Mouse (Mus musculus): ENCODE data around the gene Gchfr. TPM values are rescaled to one million over a fixed set of nuclear protein-coding genes. Genes with fewer than 3 reads are reported as not detected.
A peak's percentile ranks its signal among the peaks of the same experiment; 100 is the strongest.

The Gchfr gene
- 8.4 and 11.2 TPM in 2 replicates for polyA plus RNA-seq (2014; fragmentation: Nextera tagmentation; extraction: Ambion mirVana)

- no peaks in the 10 kb centered on the region for H3K9me3 ChIP-seq (ENCODE audit: control insufficient read depth, low read length)
- WGBS: under 1% methylated on average over 58 of the region's 60 CpGs
- no peaks in the 10 kb centered on the region for H3K36me3 ChIP-seq (ENCODE audit: control insufficient read depth, insufficient read depth, low read length)
- peak within 1 kb of the TSS; percentile 99 for H3K4me2 ChIP-seq (ENCODE audit: low read depth, low read length)
- H3K4me1 ChIP-seq (ENCODE audit: control insufficient read depth, insufficient read depth, low read length): peaks cover 7% of the 10 kb centered on the region
- DNase-seq (ENCODE audit: low spot score) (peak; percentile 89), ATAC-seq (ENCODE audit: low read depth) (peak; percentile 90)
- H3K27ac ChIP-seq (replicated peaks; ENCODE audit: low read depth, low read length): no peak within 1 kb of the TSS
- H3K27me3 ChIP-seq (replicated peaks; ENCODE audit: control insufficient read depth, insufficient read depth, low read length): peaks cover 11% of the 10 kb centered on the region
- H3K9ac ChIP-seq (ENCODE audit: low read depth, low read length): peak within 1 kb of the TSS; percentile 65
- H3K4me3 ChIP-seq (ENCODE audit: low read depth, low read length): peak within 1 kb of the TSS; percentile 56
Observed at GRCm38 (mm10) chr2:119166901-119167865, at the start of gene Gchfr. Gene Gchfr (plus strand): TSS chr2:119167773.

- Histone ChIP-seq H3K36me3 (ENCODE audit: control insufficient read depth, insufficient read depth, low read length) (peaks cover 89% of the 10 kb centered on the region), H3K4me1 (ENCODE audit: control insufficient read depth, insufficient read depth, low read length) (no peaks in the 10 kb centered on the region), H3K27ac (replicated peaks; ENCODE audit: low read depth, low read length) (no peak overlapping the region), H3K9me3 (ENCODE audit: control insufficient read depth, low read length) (no peaks in the 10 kb centered on the region), H3K9ac (ENCODE audit: low read depth, low read length) (no peak overlapping the region), H3K4me3 (ENCODE audit: low read depth, low read length) (no peak overlapping the region), H3K4me2 (ENCODE audit: low read depth, low read length) (no peak overlapping the region), H3K27me3 (replicated peaks; ENCODE audit: control insufficient read depth, insufficient read depth, low read length) (no peaks in the 10 kb centered on the region)
- ATAC-seq (ENCODE audit: low read depth) (no peak), DNase-seq (ENCODE audit: low spot score) (no peak)
- WGBS: 84% methylated on average over 5 of the region's 5 CpGs
Observed at GRCm38 (mm10) chr2:119136346-119136898, 31.2 kb upstream of the Gchfr start.

- no peaks in the 10 kb centered on the region for H3K27me3 ChIP-seq (replicated peaks; ENCODE audit: control insufficient read depth, insufficient read depth, low read length)
- H3K4me3 ChIP-seq (ENCODE audit: low read depth, low read length): no peak overlapping the region
- H3K36me3 ChIP-seq (ENCODE audit: control insufficient read depth, insufficient read depth, low read length): peaks cover 93% of the 10 kb centered on the region
- H3K9me3 ChIP-seq (ENCODE audit: control insufficient read depth, low read length): no peaks in the 10 kb centered on the region
- ATAC-seq (ENCODE audit: low read depth) (no peak), DNase-seq (ENCODE audit: low spot score) (no peak)
- no peak overlapping the region for H3K27ac ChIP-seq (replicated peaks; ENCODE audit: low read depth, low read length)
- no peak overlapping the region for H3K9ac ChIP-seq (ENCODE audit: low read depth, low read length)
- 91% methylated on average over 2 of the region's 2 CpGs for WGBS
- H3K4me2 ChIP-seq (ENCODE audit: low read depth, low read length): no peak overlapping the region
- H3K4me1 ChIP-seq (ENCODE audit: control insufficient read depth, insufficient read depth, low read length): no peaks in the 10 kb centered on the region
Observed at GRCm38 (mm10) chr2:119145199-119145598, 22.4 kb upstream of the Gchfr start.

DNA sequence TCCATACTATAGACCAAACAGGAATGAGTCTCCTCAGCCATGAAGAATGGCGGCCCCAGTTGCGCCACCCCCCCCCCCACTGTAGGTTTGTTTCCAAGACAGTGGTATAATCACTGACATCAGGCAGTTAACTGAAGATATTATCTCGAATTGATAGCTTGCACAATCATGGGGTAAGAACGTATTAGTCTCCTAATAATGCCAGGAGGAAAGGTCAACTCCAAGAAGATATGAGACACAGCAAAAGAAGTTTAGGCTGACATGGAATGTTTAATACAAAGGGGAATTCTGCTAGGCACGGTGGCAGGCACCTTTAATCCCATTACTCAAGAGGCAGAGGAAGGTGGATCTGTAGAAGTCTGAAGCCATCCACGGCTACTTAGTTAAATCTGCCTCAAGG lies 21.1 kb upstream of the Gchfr start:
- H3K9ac ChIP-seq (ENCODE audit: low read depth, low read length): no peak overlapping the region
- no peaks in the 10 kb centered on the region for H3K9me3 ChIP-seq (ENCODE audit: control insufficient read depth, low read length)
- no peak for ATAC-seq (ENCODE audit: low read depth)
- no peaks in the 10 kb centered on the region for H3K27me3 ChIP-seq (replicated peaks; ENCODE audit: control insufficient read depth, insufficient read depth, low read length)
- no peak overlapping the region for H3K4me3 ChIP-seq (ENCODE audit: low read depth, low read length)
- no peak for DNase-seq (ENCODE audit: low spot score)
- 85% methylated on average over 6 of the region's 6 CpGs for WGBS
- no peak overlapping the region for H3K4me2 ChIP-seq (ENCODE audit: low read depth, low read length)
- no peaks in the 10 kb centered on the region for H3K4me1 ChIP-seq (ENCODE audit: control insufficient read depth, insufficient read depth, low read length)
- peaks cover 92% of the 10 kb centered on the region for H3K36me3 ChIP-seq (ENCODE audit: control insufficient read depth, insufficient read depth, low read length)
- no peak overlapping the region for H3K27ac ChIP-seq (replicated peaks; ENCODE audit: low read depth, low read length)

DNA sequence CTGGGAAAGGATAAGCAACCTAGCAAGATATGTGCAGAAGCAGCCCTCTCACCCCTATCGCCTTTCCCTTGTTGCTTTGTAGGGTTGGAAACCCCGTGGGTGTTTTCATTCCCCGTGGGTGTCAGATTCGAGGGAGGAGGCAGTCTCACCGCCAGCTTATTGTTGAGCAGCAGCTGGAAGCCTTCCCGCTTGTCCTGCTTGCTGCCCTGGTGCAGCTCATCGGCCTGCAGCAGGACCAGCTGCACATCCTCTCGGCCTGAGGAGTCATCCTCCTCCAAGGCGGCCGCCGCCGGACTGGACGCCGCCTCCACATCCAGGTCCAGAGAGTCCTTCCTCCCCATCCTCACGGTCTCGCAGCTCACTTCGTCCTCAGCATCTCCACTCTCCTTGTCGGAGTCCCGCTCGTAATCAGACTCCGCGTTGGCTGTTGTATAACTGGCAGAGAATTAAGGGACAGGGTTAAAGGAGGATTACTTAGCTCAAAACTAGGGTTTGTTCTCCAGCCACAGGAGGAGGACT lies 20.4 kb upstream of the Gchfr start:
- Histone ChIP-seq H3K27ac (replicated peaks; ENCODE audit: low read depth, low read length) (no peak overlapping the region), H3K9me3 (ENCODE audit: control insufficient read depth, low read length) (no peaks in the 10 kb centered on the region), H3K4me1 (ENCODE audit: control insufficient read depth, insufficient read depth, low read length) (no peaks in the 10 kb centered on the region), H3K9ac (ENCODE audit: low read depth, low read length) (no peak overlapping the region), H3K36me3 (ENCODE audit: control insufficient read depth, insufficient read depth, low read length) (peaks cover 92% of the 10 kb centered on the region), H3K4me3 (ENCODE audit: low read depth, low read length) (no peak overlapping the region), H3K4me2 (ENCODE audit: low read depth, low read length) (no peak overlapping the region), H3K27me3 (replicated peaks; ENCODE audit: control insufficient read depth, insufficient read depth, low read length) (no peaks in the 10 kb centered on the region)
- WGBS: 87% methylated on average over 22 of the region's 22 CpGs
- DNase-seq (ENCODE audit: low spot score) (no peak), ATAC-seq (ENCODE audit: low read depth) (no peak)

DNA sequence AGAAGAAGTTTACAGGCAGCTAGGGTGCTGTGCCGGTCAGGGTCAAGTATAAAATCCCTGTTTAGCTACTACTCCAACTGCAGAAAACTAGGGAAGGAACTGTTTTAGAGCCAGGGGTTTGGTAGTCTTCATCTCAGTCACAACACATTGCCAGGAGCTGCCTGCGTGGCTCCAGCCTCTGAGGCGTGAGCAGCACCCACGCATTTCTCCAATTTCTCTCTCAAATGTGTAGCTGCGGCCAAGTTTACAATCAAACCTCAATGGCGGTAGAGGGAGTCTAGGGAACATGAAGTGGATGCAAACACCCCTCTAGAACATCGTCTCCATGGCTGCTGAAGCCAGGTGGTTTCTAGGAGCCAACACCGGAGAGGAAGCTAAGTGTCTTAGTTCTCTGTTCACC lies 19.8 kb upstream of the Gchfr start:
- H3K9me3 ChIP-seq (ENCODE audit: control insufficient read depth, low read length): no peaks in the 10 kb centered on the region
- WGBS: 91% methylated on average over 8 of the region's 8 CpGs
- H3K27ac ChIP-seq (replicated peaks; ENCODE audit: low read depth, low read length): no peak overlapping the region
- no peaks in the 10 kb centered on the region for H3K4me1 ChIP-seq (ENCODE audit: control insufficient read depth, insufficient read depth, low read length)
- H3K27me3 ChIP-seq (replicated peaks; ENCODE audit: control insufficient read depth, insufficient read depth, low read length): no peaks in the 10 kb centered on the region
- no peak overlapping the region for H3K4me2 ChIP-seq (ENCODE audit: low read depth, low read length)
- H3K4me3 ChIP-seq (ENCODE audit: low read depth, low read length): no peak overlapping the region
- H3K9ac ChIP-seq (ENCODE audit: low read depth, low read length): no peak overlapping the region
- peaks cover 92% of the 10 kb centered on the region for H3K36me3 ChIP-seq (ENCODE audit: control insufficient read depth, insufficient read depth, low read length)
- DNase-seq (ENCODE audit: low spot score): no peak
- ATAC-seq (ENCODE audit: low read depth): no peak

DNA sequence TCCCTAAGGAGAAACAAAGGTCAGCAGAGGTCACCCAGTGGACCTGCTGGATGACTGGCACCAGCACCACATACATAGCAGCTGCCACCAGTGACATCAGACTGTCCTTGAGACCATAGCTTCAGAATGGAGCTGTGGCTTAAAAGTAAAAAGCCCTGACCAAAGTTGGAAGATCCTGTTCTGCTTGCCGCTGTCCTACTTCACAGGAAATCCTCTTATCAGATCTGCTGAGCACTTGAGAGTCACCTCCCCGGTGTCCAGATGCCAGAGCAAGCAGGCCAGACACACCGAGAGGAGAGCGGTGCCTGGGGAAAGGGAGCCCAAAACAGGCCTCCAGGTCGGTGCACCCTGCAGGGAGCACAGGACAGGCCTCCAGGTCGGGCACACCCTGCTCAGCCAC lies 15.3 kb upstream of the Gchfr start:
- H3K9ac ChIP-seq (ENCODE audit: low read depth, low read length): no peak overlapping the region
- WGBS: 92% methylated on average over 6 of the region's 6 CpGs
- no peak for ATAC-seq (ENCODE audit: low read depth)
- H3K9me3 ChIP-seq (ENCODE audit: control insufficient read depth, low read length): no peaks in the 10 kb centered on the region
- H3K27me3 ChIP-seq (replicated peaks; ENCODE audit: control insufficient read depth, insufficient read depth, low read length): no peaks in the 10 kb centered on the region
- no peak overlapping the region for H3K27ac ChIP-seq (replicated peaks; ENCODE audit: low read depth, low read length)
- DNase-seq (ENCODE audit: low spot score): no peak
- peaks cover 3% of the 10 kb centered on the region; the same call in 1 of the 2 replicates for H3K4me1 ChIP-seq (ENCODE audit: control insufficient read depth, insufficient read depth, low read length)
- H3K4me3 ChIP-seq (ENCODE audit: low read depth, low read length): no peak overlapping the region
- H3K36me3 ChIP-seq (ENCODE audit: control insufficient read depth, insufficient read depth, low read length): peaks cover 66% of the 10 kb centered on the region
- H3K4me2 ChIP-seq (ENCODE audit: low read depth, low read length): no peak overlapping the region

GRCm38 (mm10) chr2:119154683-119155082 lies 12.9 kb upstream of the Gchfr start:
- H3K4me2 ChIP-seq (ENCODE audit: low read depth, low read length): no peak overlapping the region
- peaks cover 3% of the 10 kb centered on the region; the same call in 1 of the 2 replicates for H3K4me1 ChIP-seq (ENCODE audit: control insufficient read depth, insufficient read depth, low read length)
- WGBS: 87% methylated on average over 2 of the region's 2 CpGs
- H3K36me3 ChIP-seq (ENCODE audit: control insufficient read depth, insufficient read depth, low read length): peaks cover 43% of the 10 kb centered on the region
- H3K9ac ChIP-seq (ENCODE audit: low read depth, low read length): no peak overlapping the region
- ATAC-seq (ENCODE audit: low read depth) (no peak), DNase-seq (ENCODE audit: low spot score) (no peak)
- H3K27me3 ChIP-seq (replicated peaks; ENCODE audit: control insufficient read depth, insufficient read depth, low read length): no peaks in the 10 kb centered on the region
- H3K27ac ChIP-seq (replicated peaks; ENCODE audit: low read depth, low read length): no peak overlapping the region
- H3K9me3 ChIP-seq (ENCODE audit: control insufficient read depth, low read length): no peaks in the 10 kb centered on the region
- no peak overlapping the region for H3K4me3 ChIP-seq (ENCODE audit: low read depth, low read length)
